Mouse (Mus musculus): ENCODE measurements at regions not wholly inside any gene's neighbourhood (a gene's known extent, or its start where the extent isn't known, plus 50 kb on each side); places are given as distances from the start of the nearest gene placed in this dataset.

DNA sequence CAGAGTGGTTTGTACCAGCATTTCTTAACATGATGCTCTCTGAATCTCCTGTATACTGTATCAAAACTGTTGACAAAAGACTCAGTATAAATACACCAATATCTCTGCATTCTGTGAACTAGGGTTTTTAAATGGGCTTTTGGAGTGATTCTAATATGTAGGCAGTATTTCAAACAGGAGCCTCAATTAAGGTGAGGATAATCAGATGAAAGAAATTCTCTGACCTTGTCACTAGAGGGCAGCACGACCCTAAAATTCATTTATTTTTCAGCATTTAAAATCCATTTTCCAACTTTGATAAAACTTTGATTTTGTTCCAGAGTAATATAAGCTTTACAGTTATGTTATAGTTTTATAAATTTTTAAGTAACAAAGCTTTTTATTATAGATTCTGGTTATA is 114.5 kb downstream of the Rfx6 start:
- peak; percentile 61 for DNase-seq (ENCODE audit: low spot score)

DNA sequence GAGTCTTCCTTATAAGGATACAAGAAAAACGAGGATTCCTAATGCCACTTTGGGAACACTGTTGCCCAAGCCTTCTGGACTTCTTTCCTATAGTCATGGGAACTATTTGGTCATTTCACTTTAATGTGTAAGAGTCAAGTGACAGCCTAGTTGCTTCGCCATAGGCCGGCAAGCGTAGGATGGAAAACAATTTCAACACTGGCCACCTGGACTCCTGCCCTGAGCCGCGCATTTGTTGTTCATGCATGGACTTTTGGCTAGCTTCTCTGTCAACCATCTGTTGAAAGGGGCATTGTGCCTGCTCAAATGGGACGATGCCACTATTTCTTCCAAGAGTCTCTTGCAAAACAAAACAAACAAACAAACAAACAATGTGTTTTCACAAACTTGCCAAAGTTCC is 116.3 kb downstream of the Rfx6 start:
- DNase-seq (ENCODE audit: low spot score), result no peak

DNA sequence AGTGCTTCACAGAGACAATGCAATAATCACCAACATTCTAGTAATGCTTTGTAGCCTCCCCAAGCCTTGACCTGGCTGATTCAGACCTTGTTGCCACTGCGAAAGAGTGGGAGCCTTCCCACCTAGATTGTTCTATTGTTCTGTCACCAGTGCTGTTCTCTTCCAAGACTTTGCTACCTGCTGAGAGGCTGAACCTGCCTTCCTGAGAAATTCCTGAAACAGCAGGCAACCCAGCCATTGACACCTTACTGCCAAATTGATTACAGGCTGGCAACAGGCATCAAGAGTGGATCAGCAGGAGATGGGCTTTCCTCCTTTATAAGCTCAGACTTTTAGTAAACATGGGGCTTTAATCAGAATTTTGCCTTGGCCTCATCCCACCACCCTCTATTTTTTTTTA is 139.1 kb downstream of the Rfx6 start:
- no peak for DNase-seq (ENCODE audit: low spot score)

DNA sequence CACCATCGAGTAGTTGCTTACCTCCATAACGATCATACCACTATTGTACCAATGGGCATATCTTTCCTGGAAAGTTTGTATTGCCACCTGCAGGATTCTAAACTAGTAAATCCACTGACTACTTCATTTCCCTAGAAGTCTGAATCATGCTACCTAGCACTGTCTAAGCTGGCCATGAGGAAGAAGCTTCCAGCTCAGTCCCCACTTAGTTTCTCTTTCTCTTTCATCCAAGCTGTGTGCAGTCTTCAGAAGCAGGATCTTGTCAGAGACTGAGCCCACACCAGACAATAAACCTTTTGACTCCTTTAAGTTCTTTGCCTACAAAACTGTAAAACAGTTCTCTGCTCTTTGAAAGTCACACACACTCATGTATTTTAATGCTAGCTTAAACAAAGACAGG is 146.3 kb downstream of the Rfx6 start:
- DNase-seq (ENCODE audit: low spot score), result no peak

DNA sequence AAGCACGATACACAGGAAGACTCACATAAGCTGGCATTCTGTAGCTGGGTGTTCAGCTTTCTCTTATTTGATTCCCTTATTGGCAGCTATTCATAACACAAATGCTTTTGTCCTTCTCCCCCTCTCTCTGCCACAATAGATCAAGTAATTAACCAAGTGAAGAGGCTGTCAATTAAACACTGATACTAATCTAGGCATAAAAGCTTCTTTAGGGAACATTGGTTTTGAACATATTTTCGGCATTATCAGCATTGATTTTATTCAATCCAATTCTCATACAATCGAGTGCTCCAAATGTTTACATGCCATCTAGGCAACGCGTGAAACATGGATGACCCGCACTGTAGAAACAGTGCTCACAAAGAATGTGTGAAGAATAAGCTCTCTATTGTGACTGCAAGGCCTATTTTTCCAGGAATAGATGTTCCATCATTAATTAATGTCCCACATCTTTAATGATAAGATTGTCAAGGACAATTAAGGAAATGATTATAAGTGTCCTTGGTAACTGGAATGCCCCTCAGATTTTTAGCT is 148.9 kb downstream of the Rfx6 start:
- no peak for DNase-seq (ENCODE audit: low spot score)

DNA sequence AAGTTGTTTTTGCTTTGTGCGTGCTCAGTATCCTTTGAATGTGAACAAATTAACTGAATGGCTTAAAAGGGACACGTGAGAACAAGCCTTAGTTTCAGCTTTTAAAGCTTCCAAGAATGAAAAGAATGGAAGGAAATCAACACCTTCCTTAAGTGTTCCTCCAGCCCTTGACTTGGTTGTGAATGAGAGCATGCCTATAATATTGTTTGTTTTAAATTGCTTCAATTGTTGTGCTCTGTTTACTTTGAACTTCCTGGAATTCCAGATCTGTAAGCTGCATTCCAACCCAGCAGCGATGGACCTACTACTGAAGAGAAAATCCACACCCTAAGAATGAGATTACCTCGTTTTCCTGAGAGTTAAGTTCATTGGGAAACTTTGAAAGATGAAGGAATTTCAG is 154.9 kb downstream of the Rfx6 start:
- DNase-seq (ENCODE audit: low spot score), result no peak

DNA sequence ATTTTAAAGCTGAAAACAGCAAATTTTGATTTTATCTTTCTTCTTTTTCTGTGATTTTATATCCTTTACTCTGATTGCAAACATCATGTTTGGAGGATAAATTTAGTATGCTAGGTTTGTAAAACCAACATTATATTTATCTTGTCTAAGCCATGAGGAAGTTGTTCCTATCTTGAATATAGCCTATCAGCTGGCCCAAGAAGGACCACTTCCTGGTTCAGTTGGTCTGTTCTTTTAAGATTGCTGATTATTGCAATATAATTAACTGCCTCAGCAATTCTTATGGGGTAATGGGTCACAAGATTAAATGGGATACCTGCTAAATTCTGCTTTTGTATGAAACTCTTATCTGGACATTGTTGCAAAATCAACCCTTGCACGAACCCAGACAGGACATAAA is 165.5 kb downstream of the Rfx6 start:
- DNase-seq (ENCODE audit: low spot score), result no peak

DNA sequence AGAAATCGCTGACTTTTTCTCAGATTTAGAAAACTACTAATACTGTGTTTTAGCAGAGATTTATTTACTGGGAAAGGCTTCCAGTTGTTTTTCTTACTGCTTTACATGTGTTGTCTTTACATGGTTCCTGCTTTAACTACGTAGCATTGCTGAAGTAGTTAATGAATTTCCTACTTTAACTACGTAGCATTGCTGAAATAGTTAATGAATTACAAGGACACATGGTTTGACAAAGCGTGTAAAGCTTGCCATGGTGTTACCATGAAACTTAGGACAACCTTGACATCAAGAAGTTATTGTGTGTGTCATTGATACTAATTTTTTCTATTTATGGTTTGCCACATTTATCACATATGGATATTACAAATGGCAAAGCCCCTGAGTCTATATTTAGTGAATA is 168.7 kb downstream of the Rfx6 start:
- no peak for DNase-seq (ENCODE audit: low spot score)

DNA sequence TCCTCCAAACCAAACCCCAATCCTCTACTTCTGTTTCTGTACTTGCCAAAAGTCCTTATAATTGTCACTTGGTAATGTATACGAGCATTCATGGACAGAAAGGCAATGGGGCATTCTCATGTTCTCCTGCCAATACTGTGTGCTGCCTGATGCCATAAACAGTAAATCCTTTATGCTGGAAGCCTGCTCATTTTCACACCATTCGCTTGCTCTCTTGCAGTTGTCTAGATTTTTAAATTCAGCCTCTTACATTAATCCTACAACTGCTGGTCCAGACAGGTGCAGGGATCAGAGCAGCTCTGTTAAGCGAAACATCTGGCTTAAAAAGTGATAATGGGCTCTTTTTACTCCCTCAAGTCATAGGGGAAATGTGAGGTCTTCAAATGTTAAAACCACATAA is 152.9 kb upstream of the Vgll2 start:
- DNase-seq (ENCODE audit: low spot score), result no peak

DNA sequence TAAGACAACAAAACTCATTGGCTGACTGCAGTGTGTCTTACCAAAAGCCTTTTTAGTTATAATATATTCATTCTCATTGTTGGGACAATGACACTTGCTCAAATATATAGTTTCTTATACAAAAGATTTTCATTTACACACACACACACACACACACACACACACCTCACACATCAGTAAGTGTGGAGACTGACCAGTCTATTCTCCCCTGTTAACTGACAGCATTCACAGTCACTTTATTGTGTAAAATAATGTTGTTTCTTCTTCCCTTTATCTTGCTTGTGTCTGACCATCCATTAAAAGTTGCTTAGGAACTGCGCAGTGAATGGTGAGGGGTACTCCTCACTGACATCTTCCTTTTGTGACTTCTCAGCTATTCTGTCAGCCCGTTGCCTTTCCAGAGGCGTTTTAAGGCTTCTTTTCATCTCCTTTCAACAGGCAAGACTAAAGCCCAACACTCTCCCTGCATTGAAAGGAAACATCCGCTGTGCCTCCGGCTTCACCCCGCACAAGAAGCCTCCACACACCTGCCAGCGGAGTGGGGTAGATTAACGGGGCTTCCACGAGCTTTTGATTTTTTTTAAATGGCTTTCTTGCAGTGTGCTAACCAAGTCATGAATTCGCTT is 111.1 kb upstream of the Vgll2 start:
- DNase-seq (ENCODE audit: low spot score), result peak; percentile 57

DNA sequence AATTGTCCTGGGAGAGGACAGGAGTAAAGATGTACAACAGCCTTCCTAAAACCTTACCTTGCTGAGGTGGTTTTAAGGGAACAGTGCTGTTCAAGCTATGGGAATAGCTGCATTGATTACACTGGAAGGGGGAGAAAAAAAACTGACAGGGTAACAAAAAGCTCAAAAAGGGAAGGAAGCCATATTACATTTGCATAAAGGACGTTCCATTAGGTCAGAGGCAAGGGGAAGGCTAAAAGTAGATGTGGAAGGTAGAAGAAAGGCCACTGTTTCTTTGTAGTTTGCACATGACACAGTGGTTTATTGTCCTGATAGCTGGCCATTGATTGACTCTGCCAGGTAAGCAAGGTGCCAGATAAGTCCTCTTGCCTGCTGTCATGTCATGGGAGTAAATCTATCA is 110.2 kb upstream of the Vgll2 start:
- no peak for DNase-seq (ENCODE audit: low spot score)

DNA sequence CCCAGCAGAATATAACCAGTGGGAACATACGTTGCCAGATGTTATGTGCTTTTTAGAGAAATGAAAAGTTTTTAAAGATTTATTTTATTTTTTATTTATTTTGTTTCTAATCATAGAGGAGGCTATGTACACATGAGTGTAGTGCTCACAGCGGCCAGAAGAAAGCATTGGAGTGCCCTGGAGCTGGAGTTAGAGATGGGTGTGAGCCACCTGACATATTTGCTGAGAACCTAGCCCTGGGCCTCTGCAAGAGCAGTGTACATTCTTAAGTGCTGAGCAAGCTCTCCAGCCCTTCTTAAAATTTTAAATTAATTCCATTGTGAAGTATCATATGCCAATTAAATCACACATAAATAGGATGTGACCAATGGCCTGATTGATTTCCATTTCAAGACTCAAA is 95.7 kb upstream of the Vgll2 start:
- DNase-seq (ENCODE audit: low spot score), result no peak

DNA sequence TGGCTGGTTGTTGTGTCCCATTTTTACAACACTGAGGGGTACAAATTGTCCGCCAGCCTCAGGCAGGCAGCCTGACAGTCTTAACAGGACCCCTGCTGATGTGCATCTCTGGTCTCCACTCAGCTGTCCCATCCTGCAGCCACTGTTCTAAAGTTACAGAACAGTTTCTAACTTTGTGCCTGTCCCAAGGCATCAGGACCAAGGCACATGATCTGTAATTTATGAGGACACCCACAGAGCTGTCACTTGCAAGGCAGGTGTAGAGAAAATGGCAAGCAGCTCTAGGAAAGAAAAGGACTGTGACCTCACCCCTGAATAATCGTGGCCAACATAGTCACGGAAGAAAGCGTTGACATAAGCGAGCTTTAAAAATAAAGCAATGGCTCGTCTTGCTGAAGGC is 93.0 kb upstream of the Vgll2 start:
- no peak for DNase-seq (ENCODE audit: low spot score)

DNA sequence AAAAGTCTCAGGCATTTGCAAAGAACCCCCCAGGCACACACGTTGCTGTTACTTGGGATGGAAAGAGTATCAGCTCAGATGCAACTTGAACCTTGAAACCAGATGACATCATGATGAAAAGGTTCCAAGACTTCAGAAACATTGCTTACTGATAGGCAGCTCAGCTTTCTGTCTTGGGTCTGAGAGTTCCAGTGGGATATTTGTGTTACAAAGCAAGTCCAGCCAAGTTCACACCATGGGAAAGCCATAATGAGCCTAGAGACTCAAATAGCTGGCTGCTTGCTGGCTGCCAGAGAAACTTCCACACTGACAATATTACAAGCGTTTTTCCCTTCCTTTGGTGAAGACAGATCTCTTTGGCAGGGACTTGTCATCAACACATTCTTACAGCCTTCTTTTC is 92.0 kb upstream of the Vgll2 start:
- DNase-seq (ENCODE audit: low spot score), result no peak

DNA sequence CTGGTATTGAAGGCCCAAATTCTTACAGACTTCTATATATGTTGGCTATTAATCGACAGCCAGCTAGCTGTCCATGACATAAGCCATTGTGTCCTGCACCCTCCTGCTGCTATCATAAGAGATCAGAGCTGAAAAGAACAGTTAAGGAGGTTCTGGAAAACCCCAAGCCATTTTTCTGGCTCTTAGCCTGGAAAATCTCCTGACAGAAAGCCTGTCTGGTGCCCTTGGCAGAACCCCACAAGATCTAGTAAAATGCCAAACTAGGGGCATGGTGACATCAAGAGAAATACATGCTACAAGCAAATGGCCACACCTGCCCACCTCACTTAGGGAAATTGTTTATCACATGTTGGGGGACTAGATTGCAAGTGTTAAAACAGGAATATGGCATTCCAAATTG is 91.6 kb upstream of the Vgll2 start:
- DNase-seq (ENCODE audit: low spot score), result no peak

DNA sequence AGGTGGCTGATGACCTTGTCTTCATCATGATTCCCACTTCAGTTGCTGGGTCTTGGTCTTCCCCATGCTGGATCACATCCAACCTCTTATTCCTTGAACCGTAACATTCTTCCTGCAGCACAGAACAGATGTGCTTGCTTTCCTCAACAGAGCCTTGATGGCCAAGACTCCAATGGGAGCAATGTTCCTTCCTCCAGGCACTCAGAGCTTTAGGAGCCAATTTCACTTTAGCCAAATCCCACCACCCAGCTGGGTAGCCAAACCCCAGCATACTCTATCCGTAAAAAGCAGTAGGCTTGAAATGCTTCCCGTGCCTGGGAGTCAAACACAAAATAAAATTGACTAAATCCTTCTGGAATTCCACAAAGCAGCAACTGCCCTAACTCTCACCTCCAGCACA is 86.8 kb upstream of the Vgll2 start:
- DNase-seq (ENCODE audit: low spot score), result no peak

DNA sequence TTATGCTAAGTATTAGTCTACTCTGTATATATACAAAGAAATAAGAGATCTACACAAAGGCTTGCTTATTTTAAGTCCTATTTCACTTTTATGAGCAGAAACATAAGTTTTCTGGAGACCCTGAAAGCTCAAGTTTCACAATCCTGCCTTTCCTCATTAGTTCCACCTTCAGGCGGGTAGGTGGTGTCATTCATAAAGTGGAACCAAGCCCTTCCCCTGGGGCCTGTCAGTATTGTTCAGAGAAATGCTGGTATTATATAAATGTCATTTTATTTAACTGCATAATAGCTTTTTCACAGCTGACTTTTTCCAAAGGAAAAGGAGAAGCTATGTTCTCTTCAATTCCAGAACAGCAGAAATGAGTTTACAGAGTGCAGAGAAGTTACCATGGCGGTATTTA is 81.1 kb upstream of the Vgll2 start:
- DNase-seq (ENCODE audit: low spot score), result no peak

DNA sequence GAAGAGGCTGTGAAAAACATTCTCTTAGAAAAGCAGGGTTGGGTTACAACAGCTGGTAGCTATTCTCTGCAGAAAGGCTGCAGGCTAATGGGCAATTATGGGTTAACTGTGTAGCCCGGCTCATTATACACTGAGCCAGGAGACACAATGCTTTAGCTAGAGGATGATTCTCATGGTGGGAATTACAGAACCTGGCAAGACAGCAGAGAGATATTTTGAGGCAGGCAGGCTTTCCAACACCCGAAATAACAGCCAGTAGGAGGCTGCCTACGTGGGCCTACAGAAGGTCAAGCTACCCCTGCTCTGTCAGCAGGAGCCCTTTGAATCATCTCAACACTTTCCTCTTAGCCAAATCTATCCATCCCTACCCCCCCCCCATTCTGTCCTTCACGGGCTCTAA is 76.6 kb upstream of the Vgll2 start:
- DNase-seq (ENCODE audit: low spot score), result peak; percentile 31

DNA sequence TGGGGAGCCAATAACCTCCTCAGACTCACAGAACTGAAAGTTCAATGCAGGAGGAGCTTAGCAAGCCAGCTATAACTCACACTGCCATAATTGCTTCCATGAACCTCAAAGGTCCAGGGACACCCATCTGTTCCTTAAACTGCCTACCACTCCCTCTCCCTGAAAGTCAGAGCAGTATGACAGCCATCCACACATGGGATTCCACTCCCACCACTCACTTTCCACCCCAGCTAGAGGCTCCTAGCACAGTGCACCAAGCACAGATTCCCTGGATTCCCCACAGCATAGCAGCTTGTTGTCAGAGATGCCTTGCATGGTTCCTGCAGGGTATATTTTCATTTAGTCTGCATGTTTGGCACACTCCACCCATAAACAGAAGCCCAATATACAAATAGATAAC is 76.1 kb upstream of the Vgll2 start:
- DNase-seq (ENCODE audit: low spot score), result no peak

DNA sequence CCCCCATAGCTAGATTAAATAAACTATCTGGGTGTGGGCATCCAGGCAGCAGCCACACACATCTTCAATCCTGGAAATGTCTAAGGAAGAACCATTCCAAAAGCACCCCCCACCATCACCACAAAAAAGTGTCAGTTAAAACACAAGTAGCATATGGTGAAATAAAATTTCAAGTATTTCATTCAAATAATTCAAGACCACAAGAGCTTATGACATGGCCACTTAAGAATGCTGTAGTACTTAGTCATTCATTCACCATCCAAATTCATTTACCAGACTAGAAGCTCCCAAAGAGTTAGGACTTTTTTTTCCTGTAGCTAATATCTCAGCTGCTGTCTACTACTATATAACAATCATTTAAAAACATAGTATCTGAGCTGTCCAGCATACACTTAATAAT is 75.4 kb upstream of the Vgll2 start:
- DNase-seq (ENCODE audit: low spot score), result no peak

DNA sequence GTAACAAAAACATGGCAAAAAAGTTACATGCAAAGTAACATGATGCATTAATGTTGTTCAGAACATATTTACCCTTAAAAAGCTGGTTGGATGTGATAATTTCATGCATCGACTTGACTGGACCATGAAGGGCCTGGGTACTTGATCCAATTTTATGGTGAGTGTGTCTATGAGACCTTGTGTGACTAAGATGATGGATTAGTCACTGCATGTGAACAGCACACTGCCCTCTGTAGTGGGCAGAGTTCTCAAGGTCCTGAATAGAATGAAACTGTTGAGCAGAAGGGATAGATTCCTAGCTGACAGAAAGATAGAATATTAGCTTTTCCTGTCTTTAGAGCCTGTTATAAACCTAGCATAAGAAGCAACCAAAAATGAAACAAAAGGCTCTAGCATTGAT is 72.3 kb upstream of the Vgll2 start:
- no peak for DNase-seq (ENCODE audit: low spot score)

DNA sequence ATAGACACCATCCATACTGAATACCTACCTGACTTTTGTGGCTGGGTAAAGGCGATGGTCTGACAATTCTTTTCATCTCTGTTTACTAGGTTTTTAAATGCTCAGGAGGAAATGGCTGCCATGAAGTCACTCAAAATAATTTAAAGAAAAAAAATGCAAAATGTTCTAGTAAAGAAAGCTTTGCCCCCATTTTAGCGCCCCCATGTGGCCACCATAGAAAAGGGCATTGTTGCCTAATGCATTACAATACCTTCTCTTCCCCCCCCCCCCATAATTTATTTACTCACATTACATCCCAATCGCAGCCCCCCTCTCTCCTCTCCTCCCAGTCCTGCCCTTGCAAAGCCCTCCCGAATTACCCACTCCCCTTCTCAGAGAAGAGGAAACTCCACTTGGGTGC is 70.3 kb upstream of the Vgll2 start:
- no peak for DNase-seq (ENCODE audit: low spot score)

DNA sequence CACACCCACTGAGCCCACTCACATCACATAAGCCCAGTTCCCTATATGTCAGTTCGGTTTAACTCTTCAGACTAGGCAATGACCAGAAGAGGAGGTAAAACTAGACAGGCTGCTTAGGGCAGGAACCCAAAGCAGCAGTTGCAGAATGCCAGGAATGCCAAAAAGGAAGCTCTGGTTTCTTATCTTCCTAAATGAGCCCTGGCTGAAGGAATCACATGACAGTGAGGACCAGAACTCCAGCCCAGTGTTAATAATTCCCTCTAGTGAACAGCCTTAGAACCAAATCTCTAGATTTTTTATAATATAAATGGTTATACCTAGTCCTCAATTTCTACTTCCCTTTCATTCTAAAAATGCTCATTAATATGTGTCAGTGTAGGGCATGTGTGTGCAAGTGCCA is 65.8 kb upstream of the Vgll2 start:
- DNase-seq (ENCODE audit: low spot score), result no peak

DNA sequence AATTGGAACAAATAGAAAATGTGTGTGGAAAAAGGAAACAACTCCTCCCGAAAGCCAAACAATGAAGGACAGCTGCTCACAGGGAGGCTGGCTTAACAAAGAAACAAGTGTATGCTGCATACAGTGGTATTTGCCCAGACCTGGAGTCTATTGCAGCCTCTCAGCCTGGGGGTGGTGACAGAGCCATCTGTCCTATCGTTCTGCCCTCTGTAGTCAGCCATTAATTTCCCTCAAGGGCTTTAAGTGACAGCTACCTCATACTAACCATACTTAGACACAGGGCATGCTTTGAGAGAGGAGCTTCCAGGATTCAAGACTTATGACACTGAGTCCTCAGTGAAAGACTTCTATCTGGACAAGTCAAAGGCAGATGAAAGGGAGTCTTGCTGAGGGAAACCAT is 60.8 kb upstream of the Vgll2 start:
- DNase-seq (ENCODE audit: low spot score), result peak; percentile 63

DNA sequence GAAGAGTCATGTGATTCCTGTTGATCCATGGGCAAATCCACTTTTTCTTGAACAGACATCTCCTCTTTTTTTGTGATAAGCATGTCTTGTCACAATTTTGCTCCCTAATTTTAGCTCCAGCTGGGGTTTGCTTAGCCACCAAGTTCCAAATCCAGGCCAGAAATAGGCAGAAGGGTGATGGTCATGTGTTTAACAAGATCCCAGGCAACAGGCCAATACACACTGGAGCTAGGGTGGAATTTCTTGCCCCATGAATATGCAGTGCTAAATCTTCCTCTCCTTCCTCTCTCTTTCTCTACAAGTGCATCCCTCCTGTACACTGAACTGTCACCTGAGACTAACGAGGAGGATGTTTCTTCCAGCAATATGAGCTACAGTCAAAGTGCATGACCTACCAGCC is 58.6 kb upstream of the Vgll2 start:
- no peak for DNase-seq (ENCODE audit: low spot score)

All from embryo, embryonic 10 days (tissue).